In the genomic region with DNA sequence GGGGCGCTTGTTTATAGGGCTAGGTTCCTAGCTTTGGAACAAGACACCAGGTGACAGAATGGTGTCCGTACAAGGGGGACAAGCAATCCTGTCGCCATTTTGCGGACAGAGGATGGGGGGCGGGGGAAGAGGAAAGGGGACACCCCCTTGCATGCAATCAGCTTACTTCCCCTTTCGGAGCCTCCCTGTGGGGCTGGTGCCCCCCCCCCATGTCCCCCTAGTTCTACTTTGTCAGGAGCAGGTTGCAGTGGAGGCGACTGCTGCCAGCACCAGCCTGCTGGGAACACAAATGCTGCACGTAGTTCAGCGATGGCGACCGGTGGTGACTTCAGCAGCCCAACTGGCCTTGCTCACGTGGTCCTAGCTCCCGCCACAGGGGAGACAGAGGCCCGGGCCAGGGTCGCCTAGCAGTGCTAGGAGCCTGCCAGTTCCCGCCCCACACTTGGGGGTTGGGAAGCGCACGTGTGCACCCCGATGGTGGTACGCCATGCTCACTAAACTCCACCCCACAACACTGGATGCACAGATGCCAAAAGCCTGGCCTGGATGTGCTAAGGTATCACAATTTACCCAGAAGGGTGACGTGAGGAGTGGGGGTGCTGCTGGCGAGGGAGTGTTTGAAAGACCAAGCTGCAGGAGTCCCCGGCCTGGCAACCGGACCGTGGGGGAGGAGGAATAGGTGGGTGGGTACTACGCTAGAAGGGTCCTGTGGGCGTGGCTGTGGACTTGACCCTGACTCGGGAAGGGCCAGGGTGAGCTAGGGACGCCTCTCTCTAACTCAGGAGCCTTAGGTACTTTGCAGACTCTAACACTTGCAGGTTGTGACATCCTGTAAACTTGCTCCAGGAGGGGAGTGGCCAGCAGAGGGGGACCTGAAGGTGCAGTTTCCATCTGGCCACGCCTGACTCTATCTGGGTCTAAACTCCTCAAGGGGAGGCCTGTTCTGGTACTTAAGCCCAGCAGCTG, we compare ENCODE assay signal across 8 mouse cellular contexts. TPM values are rescaled to one million over a fixed set of nuclear protein-coding genes. Genes with fewer than 3 reads are reported as not detected.
DNase-seq lines count a peak whose midpoint lies in the region; ATAC-seq lines count a peak whose summit lies in the region.

No protein-coding gene starts in this region.

- intact Hi-C loops in heart, postnatal 10 days (cut with DNase I), result no loop called here
- intact Hi-C loops in left cerebral cortex, postnatal 25 days (cut with DNase I), result no loop called here

- H3K36me3 ChIP-seq in heart, embryonic 15.5 days, result peaks cover 7% of the 10 kb centered on the region; the same call in 1 of the 2 replicates
- H3K36me3 ChIP-seq in forebrain, embryonic 13.5 days (ENCODE audit: poor library complexity, severe bottlenecking), result peaks cover 16% of the 10 kb centered on the region
- peaks cover 40% of the 10 kb centered on the region for H3K36me3 ChIP-seq in liver, embryonic 13.5 days
- H3K36me3 ChIP-seq in neural tube, embryonic 13.5 days, result peaks cover 10% of the 10 kb centered on the region

- H3K4me1 ChIP-seq in heart, embryonic 15.5 days (replicated peaks), result peaks cover 73% of the 10 kb centered on the region
- peaks cover 69% of the 10 kb centered on the region for H3K4me1 ChIP-seq in forebrain, embryonic 13.5 days
- peaks cover 98% of the 10 kb centered on the region for H3K4me1 ChIP-seq in liver, embryonic 13.5 days (replicated peaks)
- H3K4me1 ChIP-seq in neural tube, embryonic 13.5 days (replicated peaks), result peaks cover 90% of the 10 kb centered on the region

- DNase-seq in heart, postnatal 10 days, result no peak
- DNase-seq in R1 (ENCODE audit: low read depth, low spot score), result peak; percentile 64
- peak; percentile 69 for DNase-seq in liver, embryonic 13.5 days
- no peak for DNase-seq in left cerebral cortex, postnatal 25 days (ENCODE audit: low spot score in 2 of 2)

- H3K27me3 ChIP-seq in heart, embryonic 15.5 days, result no peaks in the 10 kb centered on the region
- H3K27me3 ChIP-seq in forebrain, embryonic 13.5 days, result no peaks in the 10 kb centered on the region
- no peaks in the 10 kb centered on the region for H3K27me3 ChIP-seq in liver, embryonic 13.5 days
- no peaks in the 10 kb centered on the region for H3K27me3 ChIP-seq in neural tube, embryonic 13.5 days

- peak overlapping the region; percentile 49 for H3K9ac ChIP-seq in heart, embryonic 15.5 days
- peak overlapping the region; percentile 63 for H3K9ac ChIP-seq in forebrain, embryonic 13.5 days
- peak overlapping the region; percentile 98 for H3K9ac ChIP-seq in liver, embryonic 13.5 days
- H3K9ac ChIP-seq in neural tube, embryonic 13.5 days, result peak overlapping the region; percentile 61

- H3K27ac ChIP-seq in heart, embryonic 15.5 days, result peak overlapping the region; percentile 73
- H3K27ac ChIP-seq in forebrain, embryonic 13.5 days, result peak overlapping the region; percentile 31; the same call in 1 of the 2 replicates
- H3K27ac ChIP-seq in liver, embryonic 13.5 days, result peak overlapping the region; percentile 99
- peak overlapping the region; percentile 33 for H3K27ac ChIP-seq in neural tube, embryonic 13.5 days (replicated peaks)

- ATAC-seq in heart, embryonic 15.5 days (replicated peaks; ENCODE audit: insufficient number of reproducible peaks, insufficient read depth, low FRiP score, low read depth), result peak; percentile 34
- 0 out of 2 replicates have a peak, but pooled peaks have one; percentile 4 for ATAC-seq in forebrain, embryonic 13.5 days
- ATAC-seq in liver, embryonic 13.5 days (ENCODE audit: low read depth), result peak; percentile 61
- no peak for ATAC-seq in neural tube, embryonic 13.5 days (ENCODE audit: low read depth)
- ATAC-seq in monocyte, adult 5-6 weeks (replicated peaks; ENCODE audit: insufficient number of reproducible peaks, low FRiP score, low TSS enrichment, poor library complexity, severe bottlenecking), result no peak

- H3K4me3 ChIP-seq in heart, embryonic 15.5 days, result peak overlapping the region; percentile 26
- peak overlapping the region; percentile 17; the same call in 1 of the 2 replicates for H3K4me3 ChIP-seq in forebrain, embryonic 13.5 days
- peak overlapping the region; percentile 96 for H3K4me3 ChIP-seq in liver, embryonic 13.5 days (replicated peaks)
- peak overlapping the region; percentile 9; the same call in 1 of the 2 replicates for H3K4me3 ChIP-seq in neural tube, embryonic 13.5 days

- 22% methylated on average over 30 of the region's 30 CpGs for WGBS in heart, embryonic 15.5 days
- 17% methylated on average over 30 of the region's 30 CpGs for WGBS in forebrain, embryonic 13.5 days
- WGBS in liver, embryonic 13.5 days (ENCODE audit: insufficient replicate concordance), result 9% methylated on average over 30 of the region's 30 CpGs
- WGBS in neural tube, embryonic 13.5 days, result 20% methylated on average over 30 of the region's 30 CpGs

- peak overlapping the region; percentile 62 for H3K4me2 ChIP-seq in heart, embryonic 15.5 days
- peak overlapping the region; percentile 52 for H3K4me2 ChIP-seq in forebrain, embryonic 13.5 days
- H3K4me2 ChIP-seq in liver, embryonic 13.5 days, result peak overlapping the region; percentile 100
- peak overlapping the region; percentile 45 for H3K4me2 ChIP-seq in neural tube, embryonic 13.5 days

- H3K9me3 ChIP-seq in heart, embryonic 15.5 days (replicated peaks), result no peaks in the 10 kb centered on the region
- H3K9me3 ChIP-seq in forebrain, embryonic 13.5 days (replicated peaks), result no peaks in the 10 kb centered on the region
- H3K9me3 ChIP-seq in liver, embryonic 13.5 days (replicated peaks), result no peaks in the 10 kb centered on the region
- no peaks in the 10 kb centered on the region for H3K9me3 ChIP-seq in neural tube, embryonic 13.5 days

RNA-seq across cellular contexts. Expression of a gene that starts 6.0 kb away (rescaled TPM):
- polyA plus RNA-seq in heart, embryonic 15.5 days (2015; fragmentation: Nextera tagmentation; extraction: Ambion mirVana), result 4.7 and 6.4 TPM in 2 replicates
- 1 to 10 TPM; 5.9 to 6.9 TPM for total RNA-seq in heart, postnatal 10 days (2021)
- 6.6 and 7.5 TPM in 2 replicates for polyA plus RNA-seq in forebrain, embryonic 13.5 days (2015; fragmentation: Nextera tagmentation; extraction: Ambion mirVana)
- polyA plus RNA-seq in liver, embryonic 13.5 days (2015; fragmentation: Nextera tagmentation; extraction: Ambion mirVana), result 13.4 and 14.1 TPM in 2 replicates
- polyA plus RNA-seq in neural tube, embryonic 13.5 days (2015; fragmentation: Nextera tagmentation; extraction: Ambion mirVana), result 4.9 and 5.5 TPM in 2 replicates
- 10 to 100 TPM; 51.8 to 55.3 TPM for total RNA-seq in left cerebral cortex, postnatal 25 days (2021)
- total RNA-seq in monocyte, adult 5-6 weeks (2017), result 5.1 to 8.5 TPM (median 8.2 TPM) in 3 replicates

RNA-seq across cellular contexts. Expression of a gene that starts 9.8 kb away (rescaled TPM):
- 13.6 and 20.2 TPM in 2 replicates for polyA plus RNA-seq in heart, embryonic 15.5 days (2015; fragmentation: Nextera tagmentation; extraction: Ambion mirVana)
- total RNA-seq in heart, postnatal 10 days (2021), result 10 to 100 TPM; 20.3 to 21.5 TPM
- polyA plus RNA-seq in forebrain, embryonic 13.5 days (2015; fragmentation: Nextera tagmentation; extraction: Ambion mirVana), result 27.5 and 30.8 TPM in 2 replicates
- 13.4 and 13.8 TPM in 2 replicates for polyA plus RNA-seq in liver, embryonic 13.5 days (2015; fragmentation: Nextera tagmentation; extraction: Ambion mirVana)
- 26.8 and 28.0 TPM in 2 replicates for polyA plus RNA-seq in neural tube, embryonic 13.5 days (2015; fragmentation: Nextera tagmentation; extraction: Ambion mirVana)
- total RNA-seq in left cerebral cortex, postnatal 25 days (2021), result 10 to 100 TPM; 44.8 to 45.7 TPM
- 21.1 to 32.2 TPM (median 24.1 TPM) in 3 replicates for total RNA-seq in monocyte, adult 5-6 weeks (2017)

RNA-seq across cellular contexts. Expression of a gene that starts 19.0 kb away (rescaled TPM):
- 84.2 and 110 TPM in 2 replicates for polyA plus RNA-seq in heart, embryonic 15.5 days (2015; fragmentation: Nextera tagmentation; extraction: Ambion mirVana)
- 100 to 1,000 TPM in 1 of 2 experiments, 10 to 100 TPM in 1; 92.2 to 102 TPM for total RNA-seq in heart, postnatal 10 days (2021)
- polyA plus RNA-seq in forebrain, embryonic 13.5 days (2015; fragmentation: Nextera tagmentation; extraction: Ambion mirVana), result 72.3 and 74.9 TPM in 2 replicates
- polyA plus RNA-seq in liver, embryonic 13.5 days (2015; fragmentation: Nextera tagmentation; extraction: Ambion mirVana), result 45.1 and 51.7 TPM in 2 replicates
- 108 and 123 TPM in 2 replicates for polyA plus RNA-seq in neural tube, embryonic 13.5 days (2015; fragmentation: Nextera tagmentation; extraction: Ambion mirVana)
- 100 to 1,000 TPM; 206 to 216 TPM for total RNA-seq in left cerebral cortex, postnatal 25 days (2021)
- 15.2 to 20.8 TPM (median 17.0 TPM) in 3 replicates for total RNA-seq in monocyte, adult 5-6 weeks (2017)

RNA-seq across cellular contexts. Expression of a gene that starts 31.5 kb away (rescaled TPM):
- 55.9 and 71.6 TPM in 2 replicates for polyA plus RNA-seq in heart, embryonic 15.5 days (2015; fragmentation: Nextera tagmentation; extraction: Ambion mirVana)
- total RNA-seq in heart, postnatal 10 days (2021), result 10 to 100 TPM; 25.9 to 27.8 TPM
- polyA plus RNA-seq in forebrain, embryonic 13.5 days (2015; fragmentation: Nextera tagmentation; extraction: Ambion mirVana), result 56.7 and 69.6 TPM in 2 replicates
- polyA plus RNA-seq in liver, embryonic 13.5 days (2015; fragmentation: Nextera tagmentation; extraction: Ambion mirVana), result 52.0 and 54.6 TPM in 2 replicates
- polyA plus RNA-seq in neural tube, embryonic 13.5 days (2015; fragmentation: Nextera tagmentation; extraction: Ambion mirVana), result 62.7 and 64.8 TPM in 2 replicates
- total RNA-seq in left cerebral cortex, postnatal 25 days (2021), result 10 to 100 TPM; 40.8 to 42.2 TPM
- 6.0 to 11.2 TPM (median 7.9 TPM) in 3 replicates for total RNA-seq in monocyte, adult 5-6 weeks (2017)

RNA-seq across cellular contexts. Expression of a gene that starts 31.5 kb away (rescaled TPM):
- polyA plus RNA-seq in heart, embryonic 15.5 days (2015; fragmentation: Nextera tagmentation; extraction: Ambion mirVana), result 3.0 and 3.9 TPM in 2 replicates
- 1 to 10 TPM; 1.2 to 1.8 TPM for total RNA-seq in heart, postnatal 10 days (2021)
- 4.8 and 6.7 TPM in 2 replicates for polyA plus RNA-seq in forebrain, embryonic 13.5 days (2015; fragmentation: Nextera tagmentation; extraction: Ambion mirVana)
- polyA plus RNA-seq in liver, embryonic 13.5 days (2015; fragmentation: Nextera tagmentation; extraction: Ambion mirVana), result 5.7 and 6.3 TPM in 2 replicates
- 3.0 and 4.8 TPM in 2 replicates for polyA plus RNA-seq in neural tube, embryonic 13.5 days (2015; fragmentation: Nextera tagmentation; extraction: Ambion mirVana)
- total RNA-seq in left cerebral cortex, postnatal 25 days (2021), result 1 to 10 TPM; 3.6 to 4.5 TPM
- 1.8 TPM in 1 of 3 replicates, not detected in the others for total RNA-seq in monocyte, adult 5-6 weeks (2017)

Comparison
In these comparisons a context has a peak if more than half of its experiments do, and no peak if none do; other contexts are left out.
1. ATAC-seq: peak in heart, embryonic 15.5 days (single experiment), forebrain, embryonic 13.5 days (single experiment) and liver, embryonic 13.5 days (single experiment); none in neural tube, embryonic 13.5 days (single experiment) and monocyte, adult 5-6 weeks (single experiment).
2. H3K27ac ChIP-seq: peak in every context shown above with its lines; median percentile 99 in liver, embryonic 13.5 days; 73 in heart, embryonic 15.5 days; 33 in neural tube, embryonic 13.5 days; 31 in forebrain, embryonic 13.5 days.
3. H3K4me2 ChIP-seq: peak in every context shown above with its lines; median percentile 100 in liver, embryonic 13.5 days; 62 in heart, embryonic 15.5 days; 52 in forebrain, embryonic 13.5 days; 45 in neural tube, embryonic 13.5 days.
4. H3K4me3 ChIP-seq: peak in every context shown above with its lines; median percentile 96 in liver, embryonic 13.5 days; 26 in heart, embryonic 15.5 days; 17 in forebrain, embryonic 13.5 days; 9 in neural tube, embryonic 13.5 days.
5. DNase-seq: peak in R1 (single experiment) and liver, embryonic 13.5 days (single experiment); none in heart, postnatal 10 days (0 of 2) and left cerebral cortex, postnatal 25 days (0 of 2).
6. Peak in every context shown above with its lines, with median percentiles within 50 percentile points of each other: H3K9ac ChIP-seq.